Mouse (Mus musculus) cerebellum, adult 9-11 months (tissue): ENCODE data around the gene Gjd3.
"Not testable (repeated sequence)": the region's sequence is repeated elsewhere in the genome, so short reads cannot be mapped to it uniquely, and the experiment has no call there.

ENCODE experiments used
- DNase-seq: peaks from one replicate; pipeline ENCODE4 v3.0.0; 2022

The Gjd3 gene

DNA sequence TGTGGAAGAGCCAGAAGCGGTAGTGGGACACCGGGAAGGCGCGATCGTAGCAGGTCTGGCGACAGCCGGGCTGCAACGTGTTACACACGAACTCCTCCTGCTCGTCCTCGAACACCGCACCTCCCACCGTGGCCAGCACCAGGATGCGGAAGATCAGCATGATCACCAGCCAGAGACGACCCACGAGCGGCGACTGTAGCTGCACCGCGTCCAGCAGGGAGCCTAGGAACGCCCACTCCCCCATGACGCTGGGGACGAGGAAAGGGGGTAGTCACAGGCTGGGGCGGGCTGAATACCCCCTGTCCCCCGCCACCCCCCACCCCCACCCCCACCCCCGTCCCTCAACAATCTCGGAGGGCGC is at the start of gene Gjd3:
Gene Gjd3 (minus strand): TSS at position 244 of the 361 bp plus-strand sequence.
- DNase-seq = no peak

DNA sequence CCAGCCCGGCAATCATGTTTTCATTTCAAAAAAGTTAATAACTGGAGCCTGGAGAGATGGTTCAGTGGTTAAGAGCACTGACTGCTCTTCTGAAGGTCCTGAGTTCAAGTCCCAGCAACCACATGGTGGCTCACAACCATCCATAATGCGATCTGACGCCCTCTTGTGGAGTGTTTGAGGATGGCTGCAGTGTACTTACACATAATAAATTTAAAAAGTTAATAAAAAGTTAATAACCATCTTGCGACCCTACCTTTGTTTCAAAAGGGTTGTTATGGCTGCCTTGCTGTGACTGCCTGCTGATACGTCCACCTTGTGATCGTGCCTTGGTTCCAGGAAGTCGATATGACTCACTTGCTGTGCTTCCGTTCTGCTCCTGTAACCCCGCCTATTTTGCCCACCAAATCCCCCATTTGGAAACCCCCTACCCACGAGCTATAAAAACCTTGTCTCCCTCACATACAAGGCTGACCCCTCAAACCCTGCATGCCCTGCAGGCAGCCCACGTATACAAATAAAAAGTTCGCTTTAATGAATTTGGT is 44.2 kb upstream of the Gjd3 start:
- no peak for DNase-seq

DNA sequence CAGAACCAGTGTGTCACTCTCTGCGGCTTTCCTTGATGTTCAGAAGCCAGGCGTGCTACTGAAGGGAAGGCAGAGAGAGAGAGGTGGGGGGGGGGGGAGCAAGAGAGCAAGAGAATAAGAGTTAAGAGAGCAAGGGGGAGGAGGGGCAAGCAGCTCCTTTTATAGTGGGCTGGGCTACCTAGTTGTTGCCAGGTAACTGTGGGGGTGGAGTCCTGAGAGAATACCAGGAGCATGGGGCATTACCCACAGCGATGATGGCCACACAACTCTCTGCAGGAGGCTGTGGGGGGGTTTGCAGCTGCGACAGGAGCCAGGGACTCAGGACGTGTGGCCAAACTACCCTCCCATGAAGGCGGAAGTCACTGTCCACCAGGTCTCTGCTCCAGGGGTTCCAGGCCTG is 43.1 kb upstream of the Gjd3 start:
- DNase-seq = no peak

DNA sequence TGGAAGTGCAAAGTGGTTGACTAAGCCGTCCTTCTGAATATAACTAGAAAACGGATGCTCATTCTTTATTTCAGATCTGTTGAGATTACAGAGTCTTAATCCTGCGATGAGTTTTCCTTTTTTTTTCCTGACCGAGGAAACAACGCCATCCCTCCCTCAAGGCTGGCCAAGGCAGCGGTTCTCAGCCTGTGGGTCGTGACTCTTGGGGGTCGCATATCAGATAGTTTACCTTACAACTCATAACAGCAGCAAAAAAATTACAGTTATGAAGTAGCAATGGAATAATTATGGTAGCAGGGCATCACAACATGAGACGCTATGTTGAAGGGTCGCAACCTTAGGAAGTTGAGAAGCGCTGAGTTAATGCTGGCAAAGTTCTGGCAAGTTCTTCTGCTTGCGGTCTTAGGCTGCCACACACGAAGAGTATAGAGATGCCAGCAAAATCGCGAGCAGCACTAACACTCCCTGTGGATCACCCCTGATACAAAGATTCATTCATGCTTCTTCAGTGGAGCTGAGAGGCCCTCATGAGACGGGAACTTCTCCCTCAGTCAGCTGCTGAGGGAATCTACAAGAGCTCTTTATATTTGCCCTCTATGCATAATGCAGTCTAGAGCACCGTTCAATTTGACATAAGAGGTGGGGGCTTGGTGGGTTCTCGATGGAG is 41.8 kb upstream of the Gjd3 start:
- DNase-seq = no peak

DNA sequence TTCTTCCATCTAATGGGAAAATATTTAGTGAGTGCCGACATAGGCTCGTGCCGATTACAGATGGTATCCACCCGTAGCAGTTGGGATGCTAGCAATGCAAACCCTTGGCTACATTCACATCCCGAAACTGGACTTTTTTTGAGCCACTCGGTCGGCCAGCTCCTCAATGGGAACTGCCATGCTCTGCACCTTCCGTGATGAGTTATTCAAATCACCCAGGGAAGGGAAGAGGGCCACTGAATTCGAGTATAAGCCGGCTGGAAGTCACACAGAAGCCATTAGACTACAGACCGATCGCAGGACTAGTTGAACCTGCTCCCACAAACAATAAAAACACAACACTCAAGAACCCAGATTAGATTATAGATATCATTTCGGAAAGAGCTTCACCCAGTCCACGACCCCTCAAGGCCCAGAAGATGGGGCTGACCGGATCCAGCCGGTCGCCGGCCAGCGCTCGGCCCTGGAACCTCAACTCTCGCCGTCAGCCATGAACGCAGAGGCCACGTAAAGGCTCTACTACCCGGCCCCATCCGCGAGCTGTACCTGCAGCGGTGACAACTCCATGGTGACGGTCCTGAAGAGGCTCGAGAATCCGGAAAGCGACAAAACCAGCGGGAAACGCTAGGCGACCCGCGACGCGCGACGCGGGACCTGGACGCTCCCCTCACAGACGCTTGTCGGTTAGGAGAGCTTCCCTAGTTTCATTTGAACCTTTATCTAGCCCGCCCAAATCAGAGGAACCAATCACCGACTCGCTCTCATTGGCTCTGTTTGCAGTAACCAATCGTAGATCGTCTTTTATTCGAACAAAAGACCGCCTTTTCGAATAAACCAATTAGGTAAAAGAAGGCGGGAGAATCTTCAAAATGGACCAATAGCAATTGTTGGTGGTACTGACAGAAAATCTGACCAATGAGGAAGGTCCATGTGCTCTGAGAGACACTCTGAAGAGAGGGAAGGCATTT is 41.0 kb upstream of the Gjd3 start, which contains the start of gene Top2a:
Gene Top2a (minus strand): TSS at position 690 of the 968 bp plus-strand sequence.
- DNase-seq = peak; percentile 93

DNA sequence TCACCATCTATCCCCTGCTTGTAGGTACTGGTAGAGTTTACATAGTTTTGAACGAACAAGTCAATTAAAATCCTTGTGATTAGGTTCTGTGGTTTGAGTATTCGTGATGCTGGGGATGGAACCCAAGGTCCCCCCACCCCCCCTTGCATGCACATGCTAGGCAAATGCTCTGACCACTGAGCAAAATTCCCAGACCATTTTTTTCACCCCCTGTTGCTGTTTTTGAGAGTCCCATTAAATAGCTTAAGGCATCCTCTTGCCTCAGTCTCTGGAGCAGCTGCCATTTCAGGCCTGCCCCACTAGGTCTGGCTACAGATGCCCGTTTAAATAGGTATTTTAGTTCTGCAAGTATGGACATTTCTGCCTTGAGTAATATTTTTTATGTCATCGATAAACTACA is 40.3 kb upstream of the Gjd3 start:
- DNase-seq = no peak

DNA sequence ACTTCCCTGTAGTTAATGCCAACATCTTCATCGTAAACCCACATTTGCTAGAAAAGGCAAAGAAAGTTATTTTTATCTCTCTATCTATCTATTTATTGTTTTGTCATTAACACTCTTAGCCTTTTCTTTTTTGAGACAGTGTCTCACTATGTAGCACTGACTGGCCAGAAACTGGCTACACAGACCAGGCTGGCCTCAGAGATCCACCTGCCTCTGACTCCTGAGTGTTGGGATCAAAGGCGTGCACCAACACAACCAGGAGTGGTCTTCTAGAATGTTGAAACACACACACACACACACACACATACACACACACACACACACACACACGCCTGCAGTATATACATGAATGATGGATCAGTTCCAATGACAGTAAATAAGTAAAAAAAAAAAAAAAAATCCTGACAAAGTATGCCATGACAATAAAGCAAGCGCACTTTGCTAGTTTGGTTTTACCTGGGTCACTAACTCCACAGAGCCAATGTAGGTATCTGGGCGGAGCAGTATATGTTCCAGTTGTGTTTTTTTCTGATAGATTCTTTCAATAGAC is 39.6 kb upstream of the Gjd3 start:
- DNase-seq = no peak

DNA sequence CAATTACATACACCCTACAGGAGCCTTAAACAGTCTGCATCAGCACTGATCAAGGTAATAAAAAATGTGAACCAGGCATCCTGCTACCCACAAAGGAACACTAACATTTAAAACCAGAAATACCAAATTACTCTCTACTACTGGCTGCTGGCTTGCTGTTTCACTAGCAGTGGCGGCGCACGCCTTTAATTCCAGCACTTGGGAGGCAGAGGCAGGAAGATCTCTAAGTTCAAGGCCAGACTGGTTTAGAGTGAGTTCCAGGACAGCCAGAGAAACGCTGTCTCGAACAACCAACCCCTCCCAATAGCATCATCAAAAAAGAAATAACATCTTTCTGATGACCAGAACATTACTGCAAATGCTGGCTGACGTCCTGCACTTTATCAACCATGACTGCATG is 37.0 kb upstream of the Gjd3 start:
- no peak for DNase-seq

DNA sequence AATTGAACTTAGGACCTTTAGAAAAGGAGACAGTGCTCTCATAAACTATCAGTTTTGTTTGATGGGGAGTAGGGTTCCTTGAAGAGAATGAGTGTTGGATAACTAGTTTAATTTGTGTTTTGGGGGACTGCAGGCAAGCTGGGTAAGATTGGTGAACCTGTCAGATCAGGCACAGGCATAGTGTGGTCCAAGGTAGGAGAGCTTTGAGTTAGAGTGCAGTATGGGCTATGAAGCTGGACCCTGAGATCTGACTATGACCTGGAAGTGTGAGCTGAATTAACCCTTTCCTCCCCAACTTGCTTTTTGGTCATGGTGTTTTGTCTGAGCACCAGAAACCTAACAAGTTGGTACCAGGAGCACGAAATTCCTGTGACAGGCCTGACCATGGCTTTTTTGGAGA is 31.0 kb upstream of the Gjd3 start:
- DNase-seq = no peak

DNA sequence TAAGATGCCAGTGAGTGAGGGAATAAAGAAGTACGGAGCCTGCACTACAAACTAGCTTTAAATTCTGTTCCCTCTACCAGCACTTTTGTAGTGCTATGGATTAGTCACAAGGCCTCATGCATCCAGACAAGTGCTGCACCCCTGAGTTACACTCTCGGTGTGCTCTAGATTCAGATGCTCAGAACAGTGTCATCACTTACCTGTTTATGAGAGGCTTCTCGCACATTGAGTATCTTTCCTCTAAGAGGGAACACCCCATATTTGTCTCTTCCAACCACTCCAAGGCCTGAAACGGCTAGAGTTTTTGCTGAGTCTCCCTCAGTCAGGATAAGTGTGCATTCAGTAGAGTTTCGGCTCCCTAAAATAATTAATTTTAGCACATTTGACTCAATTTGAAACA is 27.9 kb upstream of the Gjd3 start:
- DNase-seq = no peak

DNA sequence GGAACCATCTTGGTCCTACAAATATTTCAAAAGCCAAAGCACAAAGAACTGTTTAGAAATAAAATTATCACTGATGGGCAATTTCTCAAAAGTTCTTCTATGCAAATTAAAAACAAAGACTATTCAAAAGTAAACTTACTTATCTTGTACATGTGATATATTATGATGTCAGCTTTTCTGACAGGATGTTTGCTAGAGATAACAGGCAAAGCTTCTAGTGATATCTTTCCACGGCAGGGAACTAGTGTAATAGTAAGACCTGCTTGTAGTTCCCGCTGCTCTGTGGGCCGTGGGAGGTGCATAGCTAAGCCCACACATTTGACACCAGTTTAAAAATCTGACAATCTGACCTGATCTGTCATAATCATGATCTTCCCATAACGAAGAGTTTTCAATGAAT is 27.3 kb upstream of the Gjd3 start:
- no peak for DNase-seq

DNA sequence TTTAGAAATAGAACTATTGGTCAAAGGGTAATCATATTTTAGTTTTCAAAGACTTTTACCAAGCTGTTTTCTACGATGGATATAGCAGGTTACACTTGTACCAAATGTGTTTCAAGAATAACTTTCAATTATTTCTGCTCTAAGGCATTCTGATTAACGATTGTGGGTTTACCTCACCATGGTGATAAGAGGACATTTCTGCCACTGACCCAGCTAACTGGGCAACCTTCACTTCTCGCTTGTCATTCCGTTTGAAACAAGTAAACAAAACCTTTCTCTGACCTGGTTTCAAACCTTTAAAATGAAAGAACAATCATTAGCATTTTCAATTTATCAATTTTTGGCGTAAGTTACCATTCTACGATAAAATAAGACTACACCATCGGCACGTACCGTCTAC is 24.0 kb upstream of the Gjd3 start:
- DNase-seq = no peak

DNA sequence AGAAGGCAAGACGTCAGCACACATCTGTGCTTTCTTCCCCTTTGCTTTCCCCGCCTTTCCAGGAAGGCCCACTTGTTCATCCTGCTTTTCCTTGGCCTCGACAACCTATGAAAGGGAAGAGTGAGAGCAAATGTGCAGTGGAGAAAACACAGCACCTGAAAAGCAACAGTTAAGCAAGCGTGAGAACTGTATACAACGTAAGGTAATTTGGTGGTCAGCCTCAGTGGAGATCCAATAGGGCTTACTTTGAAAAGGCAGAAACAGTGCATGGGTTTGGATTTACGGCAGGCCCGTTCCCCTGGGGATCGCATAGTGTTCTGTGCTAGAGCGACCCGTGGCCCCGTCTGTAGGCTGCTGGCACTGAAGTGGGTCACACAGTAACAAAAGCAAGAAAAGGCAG is 16.4 kb upstream of the Gjd3 start:
- DNase-seq = no peak

DNA sequence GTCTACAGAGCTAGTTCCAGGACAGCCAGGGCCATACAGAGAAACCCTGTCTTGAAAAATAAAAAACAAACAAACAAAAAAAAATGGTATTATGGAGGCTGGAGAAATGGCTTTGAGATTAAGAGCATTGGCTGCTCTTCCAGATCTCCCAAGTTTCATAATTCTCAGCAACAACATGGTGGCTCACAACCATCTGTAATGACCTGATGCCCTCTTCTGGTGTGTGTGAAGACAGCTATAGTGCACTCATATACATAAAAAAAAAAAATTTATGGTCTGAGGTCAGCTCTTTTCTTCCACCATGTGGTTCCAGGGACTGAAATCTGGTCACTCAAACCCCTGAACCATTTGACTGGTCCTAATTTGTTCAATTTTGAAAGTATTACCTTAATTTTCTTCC is 16.0 kb upstream of the Gjd3 start:
- DNase-seq = no peak

DNA sequence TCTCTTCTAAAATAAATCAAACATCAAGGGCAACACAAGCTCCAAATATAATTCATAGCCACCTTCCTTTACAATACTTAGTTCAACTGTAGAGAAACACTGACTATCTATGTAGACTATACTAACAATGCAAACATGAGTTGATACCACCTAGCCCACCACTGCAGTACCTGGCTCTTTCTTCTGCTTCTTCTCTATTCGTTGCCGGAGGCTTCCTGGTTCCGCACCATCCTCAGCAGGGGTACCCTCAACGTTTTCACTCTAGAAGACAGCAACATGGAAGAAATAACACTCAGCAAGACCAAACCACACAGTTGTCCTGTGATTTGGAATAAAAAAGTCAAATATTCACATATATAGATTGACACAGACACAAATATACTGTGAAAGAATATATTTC is 14.8 kb upstream of the Gjd3 start:
- no peak for DNase-seq

DNA sequence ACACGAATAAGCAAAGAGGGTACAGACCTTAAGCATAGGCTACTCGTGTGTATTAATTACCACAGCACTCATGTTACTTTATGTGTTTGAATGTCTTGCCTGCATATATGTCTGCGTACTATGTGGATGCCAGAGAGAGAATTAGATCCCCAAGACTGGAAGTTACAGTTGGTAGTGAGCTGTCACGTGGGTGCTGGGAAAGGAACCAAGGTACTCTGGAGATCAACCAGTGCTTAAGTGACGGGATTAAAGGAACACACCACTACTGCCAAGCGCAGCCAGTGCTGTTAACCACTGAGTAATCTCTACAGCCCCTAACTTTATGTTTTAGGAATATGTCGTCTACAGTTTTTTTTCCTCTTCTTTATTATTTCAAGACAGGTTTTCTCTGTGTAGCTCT is 13.2 kb upstream of the Gjd3 start:
- DNase-seq = no peak

DNA sequence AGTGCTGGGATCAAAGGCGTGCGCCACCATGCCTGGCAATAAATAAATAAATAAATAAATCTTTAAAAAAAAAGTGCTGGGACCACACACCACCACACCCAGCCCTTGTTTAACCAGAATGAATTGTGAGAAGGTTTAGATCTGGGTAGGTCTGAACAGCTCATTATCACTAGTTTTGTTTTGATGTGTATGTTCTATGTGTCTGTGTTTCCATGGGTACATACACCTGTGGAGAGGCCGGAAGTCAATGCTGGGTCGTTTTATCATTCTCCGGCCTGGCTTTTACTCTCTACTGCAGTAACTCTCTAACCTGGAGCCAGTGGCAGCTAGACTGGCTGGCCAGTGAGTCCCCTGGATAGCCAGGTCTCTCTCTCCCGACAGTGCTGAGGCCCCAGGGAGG is 8.1 kb upstream of the Gjd3 start:
- no peak for DNase-seq

DNA sequence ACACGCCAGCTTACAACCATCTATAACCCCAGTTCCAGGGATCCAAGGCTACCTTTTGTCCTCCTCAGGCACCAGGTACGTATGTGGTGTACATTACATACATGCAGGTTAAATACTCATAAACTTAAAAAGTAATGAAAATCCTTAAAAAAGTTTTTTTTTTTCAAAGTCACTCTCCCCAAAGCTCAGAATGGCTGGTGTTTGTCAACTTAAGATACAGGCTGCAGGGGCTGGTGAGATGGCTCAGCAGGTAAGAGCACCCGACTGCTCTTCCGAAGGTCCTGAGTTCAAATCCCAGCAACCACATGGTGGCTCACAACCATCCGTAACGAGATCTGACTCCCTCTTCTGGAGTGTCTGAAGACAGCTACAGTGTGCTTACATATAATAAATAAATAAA is 5.4 kb upstream of the Gjd3 start:
- DNase-seq = not testable (repeated sequence)

DNA sequence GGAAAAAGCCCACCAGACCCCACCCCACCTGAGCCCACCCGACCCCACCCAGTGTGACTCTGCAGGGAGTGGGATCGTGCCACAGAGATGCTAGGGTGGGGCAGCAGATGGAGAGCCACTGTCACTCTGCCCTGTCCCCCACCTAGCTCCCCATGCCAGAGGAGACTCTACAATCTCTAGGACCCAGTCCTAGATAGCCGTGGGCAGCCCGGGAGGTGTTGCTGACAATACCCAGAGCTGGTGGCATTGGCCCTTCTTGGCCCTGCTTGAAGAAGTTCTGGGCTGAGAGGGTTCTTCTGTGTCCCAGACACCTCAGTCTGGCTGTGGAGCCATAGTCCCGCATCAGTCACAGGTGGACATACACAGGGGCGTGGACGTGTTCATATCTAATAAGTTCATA is 2.7 kb upstream of the Gjd3 start:
- DNase-seq = peak; percentile 4

DNA sequence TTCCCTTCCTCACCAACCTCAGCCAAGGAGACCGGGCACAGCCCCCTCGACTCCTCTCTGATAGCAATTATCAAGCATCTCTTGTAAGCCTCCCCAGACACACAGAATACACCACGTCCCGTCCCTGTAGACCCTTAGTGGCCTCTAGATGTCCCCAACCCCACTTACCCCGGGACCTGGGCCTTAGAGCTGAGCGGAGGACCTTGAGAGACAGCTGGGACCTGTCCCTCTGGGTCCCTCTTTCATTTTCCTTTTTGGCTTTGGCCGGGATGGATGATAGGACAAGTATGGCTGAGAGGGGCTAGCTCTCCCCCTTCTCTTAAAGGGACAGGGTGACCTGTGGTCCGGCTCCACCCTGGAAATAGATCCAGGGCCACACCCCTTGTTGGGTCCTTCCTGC is 735 bp upstream of the Gjd3 start:
- peak; percentile 28 for DNase-seq

DNA sequence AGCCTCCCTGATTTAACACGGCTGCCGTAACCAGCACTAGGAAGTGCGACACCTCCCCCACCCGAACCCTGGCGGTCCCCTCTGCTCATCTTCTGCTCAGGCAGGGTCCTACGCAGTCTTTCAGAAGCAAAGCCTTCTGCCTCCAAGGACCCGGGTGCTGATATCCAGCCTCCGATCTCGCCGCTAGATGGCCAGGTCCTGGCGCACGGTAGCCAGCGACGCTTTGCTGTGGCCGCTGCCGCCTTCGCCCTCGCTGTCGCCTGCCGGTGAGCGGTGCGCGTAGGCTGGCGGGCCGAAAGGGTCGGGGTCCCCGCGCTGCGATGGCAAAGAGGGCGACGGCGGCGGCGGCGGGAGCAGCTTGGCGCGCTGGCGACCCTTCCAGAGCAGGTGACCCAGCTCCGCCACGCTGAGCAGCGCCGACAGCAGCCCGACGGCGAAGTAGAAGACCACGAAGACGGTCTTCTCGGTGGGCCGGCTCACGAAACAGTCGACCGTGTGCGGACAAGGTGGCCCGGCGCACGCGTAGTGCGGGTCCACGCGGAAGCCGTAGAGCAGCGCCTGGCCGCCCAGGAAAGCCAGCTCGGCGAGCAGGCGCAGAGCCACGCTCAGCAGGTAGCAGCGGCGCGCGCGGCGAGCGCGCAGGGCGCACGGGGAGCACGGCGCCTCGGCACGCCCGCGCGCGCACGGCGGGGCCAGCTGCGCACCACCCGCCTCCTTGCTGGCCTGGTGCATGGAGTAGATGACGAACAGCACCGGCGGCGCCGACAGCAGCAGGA is 631 bp downstream of the Gjd3 start:
- DNase-seq = peak; percentile 77

DNA sequence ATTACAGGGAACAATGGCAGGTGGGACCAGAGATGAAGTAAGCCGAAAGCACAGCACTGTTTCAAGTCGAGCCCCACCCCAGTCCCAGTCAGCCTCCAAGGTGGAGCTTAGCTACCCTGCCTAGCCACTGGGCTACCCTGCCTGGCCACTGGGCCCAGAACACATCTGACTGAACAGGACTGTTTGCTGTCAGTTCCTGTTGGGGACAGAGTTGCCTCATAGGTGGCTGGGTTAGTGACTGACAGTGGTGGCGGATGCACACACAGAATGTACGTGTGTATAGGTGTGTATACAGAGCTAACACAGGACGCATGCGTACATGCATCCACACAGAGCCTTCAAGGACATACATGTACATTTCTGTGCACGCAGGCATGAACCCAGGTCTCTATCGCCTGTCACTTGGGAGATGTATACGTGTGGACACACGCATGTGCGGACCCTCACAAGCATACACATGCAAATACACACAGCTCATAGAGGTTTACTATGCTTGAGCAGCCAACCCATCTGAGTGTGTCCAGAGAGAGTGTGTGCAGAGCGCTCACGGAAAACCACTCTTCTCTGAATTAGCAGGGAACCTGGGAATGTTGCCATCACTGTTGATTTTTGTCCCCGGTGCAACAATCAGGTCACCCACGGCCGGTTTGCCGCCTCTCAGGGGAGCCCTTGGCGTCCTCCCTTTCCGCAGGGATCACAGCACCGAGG is 1.4 kb downstream of the Gjd3 start:
- no peak for DNase-seq
